Mouse (Mus musculus) layer of hippocampus, adult 8-10 months (tissue): Measurements from ENCODE around the gene Gnb1. TPM values are rescaled to one million over a fixed set of nuclear protein-coding genes. Genes with fewer than 3 reads are reported as not detected.
"Not testable (repeated sequence)": the region's sequence is repeated elsewhere in the genome, so short reads cannot be mapped to it uniquely, and the experiment has no call there.

Source experiments
- DNase-seq, 2 experiments: peaks; one replicate each; pipeline ENCODE4 v3.0.0; 2022; ENCODE audit warnings: low spot score in 2 of 2
- total RNA-seq, 4 experiments: library from RNA; stranded (reverse); gene quantifications; 2 replicates each; pipeline ENCODE4 v1.2.4; 2022

Gnb1 gene
- total RNA-seq = 100 to 1,000 TPM; 649 to 753 (median 695) TPM

DNA sequence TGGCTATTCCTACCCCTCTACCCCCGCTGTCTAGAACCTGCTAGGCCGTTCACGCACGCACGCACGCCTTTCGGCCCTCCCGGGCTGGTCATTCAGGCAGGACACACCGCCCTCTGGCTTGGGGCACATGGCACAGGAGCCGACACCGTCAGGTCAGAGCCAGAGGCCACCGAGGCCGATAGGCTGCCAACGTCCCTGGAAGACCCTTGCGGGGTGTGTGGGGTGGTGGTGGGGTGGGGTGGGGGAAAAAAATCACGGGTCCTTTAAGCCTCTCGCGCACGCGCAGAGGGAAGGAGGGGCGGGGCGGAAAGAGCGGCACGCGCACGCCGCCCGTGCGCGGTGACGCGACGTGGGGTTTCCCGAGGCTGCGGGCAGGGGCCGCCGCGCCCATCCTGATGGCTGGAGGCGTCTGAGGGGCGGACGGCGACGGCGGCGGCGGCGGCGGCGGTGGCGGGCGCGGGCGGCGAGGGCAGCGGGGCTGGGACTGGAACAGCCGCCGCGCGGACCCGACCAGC, at the start of gene Gnb1:
Gene Gnb1, plus strand, starts transcription at position 372 of the 515 bp plus-strand sequence.
- DNase-seq = peak; percentile 76 to 91

DNA sequence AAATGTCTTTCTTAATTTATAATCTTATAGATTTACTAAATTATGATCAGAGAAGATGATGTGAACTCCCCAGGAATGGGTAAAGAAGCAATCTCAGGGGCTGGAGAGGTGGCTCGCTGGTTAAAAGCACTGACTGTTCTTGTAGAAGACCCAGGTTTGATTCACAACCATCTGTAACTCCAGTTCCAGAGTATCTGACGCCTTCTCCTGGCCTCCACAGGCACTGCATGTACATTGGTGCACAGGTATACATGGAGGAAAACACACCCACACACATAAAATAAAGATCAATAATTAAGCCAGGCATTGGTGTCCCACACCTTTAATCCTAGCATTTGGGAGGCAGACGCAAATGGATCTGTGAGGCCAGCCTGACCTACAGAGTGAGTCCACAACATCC, 48.4 kb upstream of the Gnb1 start:
- DNase-seq = no peak

DNA sequence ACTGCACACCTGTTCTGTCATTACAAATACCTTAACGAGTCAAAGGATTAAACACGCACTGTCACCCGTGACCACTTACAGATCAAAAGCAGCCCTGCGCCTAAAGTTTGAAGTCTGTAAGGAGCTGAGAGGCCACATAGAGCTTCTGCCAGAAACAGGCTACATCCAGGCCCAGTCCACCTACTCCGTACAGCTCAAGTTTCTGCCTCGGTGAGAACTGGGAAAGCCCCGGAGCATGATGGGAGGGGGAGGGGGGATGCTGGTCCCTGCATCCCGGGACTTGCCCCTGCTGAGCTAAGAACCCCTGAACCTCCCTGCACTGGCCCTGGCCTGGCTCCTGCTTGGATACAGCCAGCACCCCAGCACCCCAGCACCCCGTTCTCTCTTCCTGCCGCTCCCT, 39.6 kb upstream of the Gnb1 start:
- DNase-seq = no peak

DNA sequence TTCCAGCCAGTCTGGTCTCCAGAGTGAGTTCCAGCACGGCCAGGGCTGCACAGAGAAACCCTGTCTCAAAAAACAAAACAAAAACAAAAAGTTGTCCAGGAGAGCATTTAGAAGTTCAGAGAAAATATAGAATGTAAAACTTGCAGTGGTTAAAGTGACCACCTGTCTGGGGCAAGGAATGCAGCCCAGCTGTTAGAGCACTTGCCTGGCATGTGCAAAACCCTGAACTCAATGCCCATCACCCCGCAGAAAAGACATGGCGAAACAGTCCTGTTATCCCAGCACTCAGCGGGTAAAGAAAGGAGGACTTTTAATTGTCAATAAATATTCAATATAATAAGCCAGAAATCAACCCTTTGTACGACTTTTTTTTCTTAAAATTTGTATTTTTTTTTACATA, 32.6 kb upstream of the Gnb1 start:
- DNase-seq = no peak

DNA sequence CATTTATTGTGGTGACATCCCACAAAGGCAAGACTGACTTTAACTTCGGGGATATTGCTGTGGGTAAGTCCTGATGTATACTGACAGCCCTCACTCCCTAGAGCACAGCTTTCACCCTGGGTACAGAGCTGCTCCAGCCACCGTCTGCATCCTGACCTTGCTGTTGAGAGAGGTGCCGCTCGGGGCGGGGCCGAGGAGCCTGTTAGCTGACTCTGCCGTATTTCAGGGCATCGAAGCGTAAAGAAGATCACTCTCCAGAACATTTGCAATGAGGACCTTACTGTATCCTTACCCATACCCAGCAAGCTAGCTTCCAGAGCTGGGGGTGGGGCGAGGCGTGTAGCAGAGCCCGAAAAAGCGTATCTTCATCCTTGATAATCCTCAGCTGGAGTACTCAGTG, 28.1 kb upstream of the Gnb1 start:
- no peak for DNase-seq

DNA sequence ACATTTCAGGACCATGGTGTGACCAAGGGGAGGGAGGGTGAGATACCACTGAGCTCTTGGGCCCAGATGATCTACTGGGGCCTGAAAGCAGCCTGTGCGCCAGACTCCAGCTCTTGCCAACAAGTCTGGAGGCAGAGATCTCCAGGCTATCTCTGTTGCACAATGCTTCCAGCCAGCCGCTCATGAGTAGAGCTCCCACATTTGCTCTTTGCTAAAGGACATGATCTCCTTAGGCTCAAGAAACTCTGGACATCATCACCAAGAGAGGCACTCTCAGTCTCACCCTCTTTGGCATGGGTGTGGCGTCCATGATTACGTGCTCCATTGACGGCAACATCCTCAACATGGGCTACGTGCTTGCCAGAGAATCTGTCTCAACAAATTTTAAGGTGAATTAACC, 27.6 kb upstream of the Gnb1 start:
- DNase-seq = no peak

DNA sequence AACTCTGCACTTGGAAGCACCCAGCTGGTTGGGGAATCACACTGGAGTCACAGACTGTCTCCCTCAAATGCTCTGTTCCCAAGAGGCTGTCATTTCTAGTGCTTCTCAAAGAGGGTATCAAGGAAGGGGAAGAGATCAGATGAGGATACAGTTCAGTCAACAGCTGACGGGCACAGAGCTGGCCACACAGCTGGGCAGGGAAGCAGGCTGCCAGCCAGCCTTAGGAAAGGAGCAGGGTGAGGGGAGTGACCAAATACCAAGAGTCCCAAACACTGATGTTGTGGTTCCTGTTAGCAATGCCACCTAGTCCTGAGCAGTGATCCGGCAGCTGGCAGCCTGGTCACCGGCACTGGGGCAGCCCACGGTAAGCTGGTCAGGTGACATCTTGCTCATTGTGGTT, 27.1 kb upstream of the Gnb1 start:
- DNase-seq = no peak

DNA sequence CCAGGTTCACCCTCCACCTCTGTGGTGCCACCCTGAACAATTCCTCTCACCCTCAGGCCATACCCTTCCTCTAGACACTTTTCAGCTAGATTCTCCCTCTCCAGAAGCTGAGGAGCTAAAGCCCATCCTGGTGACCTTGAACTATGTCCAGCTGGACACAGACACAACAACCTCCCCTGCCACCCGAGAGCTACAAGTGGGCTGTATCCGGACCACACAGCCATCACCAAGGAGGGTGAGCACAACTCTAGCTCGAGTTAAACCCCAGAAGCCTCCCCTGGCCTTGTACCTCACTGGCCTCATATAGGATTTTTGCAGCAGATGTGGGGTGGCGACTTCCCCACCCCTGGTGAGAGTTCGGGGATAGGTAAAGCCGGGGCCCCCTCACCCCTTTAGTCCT, 25.6 kb upstream of the Gnb1 start:
- DNase-seq = no peak

DNA sequence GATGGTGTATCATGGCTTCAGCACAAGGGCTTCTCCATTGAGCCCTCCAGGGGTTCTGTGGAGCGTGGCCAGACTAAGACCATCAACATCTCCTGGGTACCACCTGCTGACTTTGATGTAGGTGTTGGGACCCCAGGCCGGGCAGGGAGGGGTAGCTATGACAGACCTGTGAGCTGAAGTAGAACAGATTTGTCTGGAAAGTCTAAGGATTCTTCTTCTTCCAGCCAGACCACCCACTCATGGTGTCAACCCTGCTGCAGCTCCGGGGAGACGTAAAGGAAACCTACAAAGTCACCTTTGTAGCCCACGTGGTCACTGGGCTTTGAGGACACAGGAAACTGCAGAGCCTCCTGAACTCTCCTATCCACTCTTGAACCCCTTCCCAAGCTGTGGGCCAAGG, 25.1 kb upstream of the Gnb1 start:
- no peak for DNase-seq

DNA sequence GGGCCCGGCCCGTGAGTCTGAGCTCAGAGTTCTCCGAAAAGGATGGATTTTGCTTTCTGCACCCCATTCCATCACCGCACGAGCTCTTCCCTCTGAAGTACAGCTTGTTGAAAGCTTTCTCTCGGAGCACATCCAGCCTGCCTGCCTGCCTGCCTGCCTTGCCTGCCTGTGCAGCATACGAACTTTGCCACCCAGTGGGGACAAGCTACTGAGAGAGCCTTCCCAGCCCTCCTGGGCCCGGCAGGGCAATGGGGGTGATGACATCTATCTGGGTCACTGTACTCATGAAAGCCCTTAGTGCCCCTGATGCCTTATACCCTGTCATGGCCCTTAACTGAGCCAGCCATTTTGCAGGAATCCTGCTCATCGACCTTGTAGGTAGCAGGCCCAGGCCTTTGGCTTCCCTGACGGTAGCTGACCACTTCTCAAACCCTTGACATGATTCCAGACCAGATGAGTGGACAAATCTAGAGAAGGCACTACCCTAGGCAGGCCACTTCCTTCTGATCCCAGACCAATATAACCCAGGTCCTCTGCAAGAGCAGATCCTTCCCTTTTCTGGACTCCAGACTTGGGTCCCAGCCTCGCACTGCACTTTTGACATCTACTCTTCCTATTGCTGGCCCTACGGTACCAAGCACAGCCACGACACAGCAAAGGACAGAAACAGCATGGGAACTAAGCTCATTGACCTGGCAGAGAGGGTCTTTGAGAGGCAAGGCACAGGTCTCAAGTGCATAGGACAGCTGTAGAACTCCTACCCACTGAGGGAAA, 23.7 kb upstream of the Gnb1 start:
- no peak for DNase-seq

DNA sequence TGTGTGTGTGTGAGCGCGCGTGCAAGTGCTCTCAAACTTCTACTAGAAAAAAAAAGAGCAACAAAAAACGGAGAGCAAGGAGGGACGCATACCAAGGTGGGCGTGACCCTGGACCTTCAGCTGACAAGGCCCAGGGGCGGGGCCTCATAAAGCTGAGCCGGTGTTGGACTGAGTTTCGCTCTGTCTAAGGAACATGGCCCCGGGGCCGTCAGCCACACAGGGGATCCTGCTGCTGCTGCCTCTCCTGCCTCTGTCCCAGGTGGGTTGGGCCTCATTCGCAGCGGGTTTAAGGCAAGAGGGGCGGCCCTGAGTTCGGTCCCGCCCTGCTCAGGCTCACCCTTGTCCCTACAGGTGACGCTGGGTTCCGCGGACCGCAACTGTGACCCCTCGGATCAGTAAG, 22.2 kb upstream of the Gnb1 start, which contains the start of gene Tmem52:
Gene Tmem52, plus strand, starts transcription at position 163 of the 400 bp plus-strand sequence.
- no peak for DNase-seq

DNA sequence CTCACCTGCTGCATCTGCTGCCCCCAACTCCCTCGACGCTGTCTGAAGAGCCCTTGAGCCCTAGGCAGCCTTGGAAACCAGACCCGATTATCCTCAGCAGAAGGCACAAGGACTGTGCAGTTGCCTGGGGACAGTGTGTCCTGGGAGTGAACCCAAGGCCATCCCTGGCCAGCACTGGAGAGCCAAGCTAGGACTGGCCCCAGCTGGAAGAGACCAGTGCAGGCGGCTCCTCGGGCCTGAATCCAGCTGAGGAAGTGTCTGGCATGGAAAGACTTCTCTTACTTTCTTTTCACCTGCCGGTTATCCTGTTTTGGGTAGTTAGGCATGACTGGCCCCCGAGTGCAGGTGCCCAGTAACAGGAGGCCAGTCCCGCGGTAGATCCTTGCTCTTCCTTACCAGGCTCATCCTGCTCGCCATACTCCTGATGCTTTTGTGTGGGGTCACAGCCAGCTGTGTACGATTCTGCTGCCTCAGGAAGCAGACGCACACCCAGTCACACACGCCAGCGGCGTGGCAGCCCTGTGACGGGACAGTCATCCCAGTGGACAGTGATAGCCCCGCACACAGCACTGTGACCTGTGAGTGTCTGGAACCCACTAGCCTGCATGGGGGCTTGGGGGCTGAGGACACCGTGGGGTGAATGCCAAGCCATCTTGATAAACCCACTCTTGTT, 21.4 kb upstream of the Gnb1 start:
- DNase-seq = no peak

DNA sequence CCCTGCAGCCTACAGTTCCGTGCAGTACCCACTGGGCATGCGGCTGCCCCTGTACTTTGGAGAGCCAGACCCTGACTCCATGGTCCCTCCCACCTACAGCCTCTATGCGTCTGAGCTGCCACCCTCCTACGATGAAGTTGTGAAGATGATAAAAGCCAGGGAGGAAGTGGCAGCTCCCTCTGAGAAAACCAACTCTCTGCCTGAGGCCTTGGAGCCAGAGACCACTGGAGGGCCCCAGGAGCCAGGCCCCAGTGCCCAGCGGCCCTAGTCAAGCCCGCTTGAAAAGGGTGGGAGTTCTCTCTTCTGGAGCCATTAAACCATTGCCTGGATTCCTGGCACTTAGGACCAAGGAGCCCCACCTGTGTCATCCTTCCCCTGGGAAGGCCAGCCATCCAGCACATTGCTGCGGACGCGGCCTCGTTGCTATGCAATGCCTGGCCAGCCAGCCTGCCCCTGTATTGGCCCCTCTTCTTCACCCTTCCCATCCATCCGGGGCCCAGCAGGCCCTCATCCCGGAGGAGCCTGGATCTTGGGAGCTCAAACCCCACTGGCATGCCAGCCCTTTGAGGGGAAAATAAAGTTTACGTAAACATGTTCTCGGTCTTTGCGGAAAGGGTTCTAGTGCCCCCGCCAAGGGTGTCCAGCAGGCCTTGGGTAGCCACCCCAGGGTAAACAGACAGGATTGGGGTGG, 20.8 kb upstream of the Gnb1 start:
- DNase-seq = no peak

DNA sequence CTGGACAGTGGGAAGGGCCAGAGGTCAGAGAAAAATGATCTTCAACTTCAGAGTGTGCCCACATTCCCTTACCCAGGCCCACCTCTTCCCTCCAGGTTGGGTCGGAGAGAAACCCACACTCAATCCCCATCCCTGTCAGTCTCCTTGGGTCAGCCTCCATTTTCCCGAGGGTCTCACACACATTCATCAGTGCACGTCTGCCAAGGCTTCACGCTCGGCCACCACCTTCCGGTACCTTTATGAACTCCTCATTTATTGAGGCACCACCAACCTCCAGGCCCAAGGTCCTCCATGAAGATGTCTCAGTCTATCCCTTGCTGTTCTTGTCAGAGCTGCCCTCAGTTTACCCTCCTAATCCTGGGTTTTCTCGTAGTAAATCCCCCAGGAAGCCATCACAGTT, 20.2 kb upstream of the Gnb1 start:
- no peak for DNase-seq

DNA sequence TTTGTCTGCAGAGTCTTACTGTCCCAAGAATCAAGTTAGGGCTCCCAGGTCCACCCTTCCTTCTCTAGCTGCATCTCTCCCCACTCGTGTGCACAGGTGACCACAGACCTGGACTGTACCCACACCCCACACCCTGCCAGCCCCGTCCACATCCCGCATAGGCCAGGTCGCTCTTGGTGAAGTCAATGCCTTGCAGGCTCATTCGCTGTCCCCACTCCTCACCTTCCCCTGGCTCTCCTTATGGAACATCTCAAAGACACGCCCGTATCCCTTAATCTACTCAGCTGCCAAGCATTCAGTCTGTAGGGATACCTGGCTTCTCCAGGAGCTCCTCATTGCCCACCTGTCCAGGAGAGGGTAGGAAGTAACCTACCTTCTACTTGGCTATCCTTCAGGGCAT, 19.8 kb upstream of the Gnb1 start:
- DNase-seq = no peak

DNA sequence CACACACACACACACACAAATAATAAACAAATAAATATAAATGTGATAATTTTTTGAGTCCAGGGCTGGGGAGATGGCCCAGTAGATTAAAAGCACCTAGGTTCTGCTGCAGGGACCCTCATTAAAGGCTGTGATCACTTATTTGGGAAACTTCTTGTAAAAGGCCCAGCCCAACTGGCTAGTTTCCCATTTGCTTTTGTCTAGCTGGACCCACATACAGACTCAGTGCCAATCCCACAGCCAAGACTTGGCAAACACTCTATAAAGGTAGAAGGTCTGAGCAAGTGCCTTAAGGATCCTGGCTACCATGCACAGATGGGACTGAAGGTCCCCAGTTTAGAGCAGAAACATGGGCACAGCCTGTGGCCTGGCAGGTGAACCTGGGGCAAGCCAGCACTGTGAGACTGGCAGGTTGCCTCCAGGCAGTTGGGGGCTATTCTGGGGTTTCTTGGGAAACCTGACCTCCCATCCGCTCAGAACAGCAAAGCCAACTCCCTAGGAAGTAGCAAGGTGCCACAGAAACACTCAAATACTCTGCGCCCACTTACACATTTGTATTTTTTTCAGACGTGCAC, 18.4 kb upstream of the Gnb1 start:
- no peak for DNase-seq

DNA sequence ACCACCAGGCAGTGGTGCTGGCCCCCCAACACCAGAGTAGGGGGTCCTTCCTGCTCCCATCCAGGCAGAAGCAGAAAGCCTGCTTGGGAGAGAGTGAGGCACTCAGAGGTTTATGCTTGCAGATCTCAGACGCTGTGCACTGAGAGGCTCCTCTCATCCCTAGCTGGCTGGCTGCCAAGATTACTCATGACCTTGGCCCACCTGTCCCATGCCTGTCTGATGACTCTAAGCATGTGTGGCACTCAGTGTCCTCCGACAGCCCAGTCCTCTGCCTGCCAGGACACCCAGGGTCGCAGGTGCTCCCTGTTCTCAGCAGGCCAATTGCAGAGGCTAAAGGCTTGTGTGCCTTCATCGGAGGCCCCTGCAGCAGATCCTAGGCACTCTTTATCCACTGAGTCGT, 17.8 kb upstream of the Gnb1 start:
- no peak for DNase-seq

DNA sequence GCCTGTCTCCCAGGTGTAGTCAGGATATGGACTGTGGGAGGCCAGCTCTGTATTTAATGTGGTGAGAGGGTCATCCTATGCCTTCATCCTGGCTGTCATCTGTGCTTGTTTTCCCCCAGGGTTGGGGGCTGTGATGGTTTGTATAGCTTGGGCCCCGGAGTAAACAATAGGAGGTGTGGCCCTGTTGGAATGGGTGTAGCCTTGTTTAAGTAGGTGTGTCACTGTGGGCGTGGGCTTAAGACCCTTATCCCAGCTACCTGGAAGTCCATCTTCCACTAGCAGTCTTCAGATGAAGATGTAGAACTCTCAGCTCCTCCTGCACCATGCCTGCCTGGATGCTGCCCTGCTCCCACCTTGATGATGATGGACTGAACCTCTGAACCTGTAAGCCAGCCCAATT, 17.4 kb upstream of the Gnb1 start:
- not testable (repeated sequence) for DNase-seq

DNA sequence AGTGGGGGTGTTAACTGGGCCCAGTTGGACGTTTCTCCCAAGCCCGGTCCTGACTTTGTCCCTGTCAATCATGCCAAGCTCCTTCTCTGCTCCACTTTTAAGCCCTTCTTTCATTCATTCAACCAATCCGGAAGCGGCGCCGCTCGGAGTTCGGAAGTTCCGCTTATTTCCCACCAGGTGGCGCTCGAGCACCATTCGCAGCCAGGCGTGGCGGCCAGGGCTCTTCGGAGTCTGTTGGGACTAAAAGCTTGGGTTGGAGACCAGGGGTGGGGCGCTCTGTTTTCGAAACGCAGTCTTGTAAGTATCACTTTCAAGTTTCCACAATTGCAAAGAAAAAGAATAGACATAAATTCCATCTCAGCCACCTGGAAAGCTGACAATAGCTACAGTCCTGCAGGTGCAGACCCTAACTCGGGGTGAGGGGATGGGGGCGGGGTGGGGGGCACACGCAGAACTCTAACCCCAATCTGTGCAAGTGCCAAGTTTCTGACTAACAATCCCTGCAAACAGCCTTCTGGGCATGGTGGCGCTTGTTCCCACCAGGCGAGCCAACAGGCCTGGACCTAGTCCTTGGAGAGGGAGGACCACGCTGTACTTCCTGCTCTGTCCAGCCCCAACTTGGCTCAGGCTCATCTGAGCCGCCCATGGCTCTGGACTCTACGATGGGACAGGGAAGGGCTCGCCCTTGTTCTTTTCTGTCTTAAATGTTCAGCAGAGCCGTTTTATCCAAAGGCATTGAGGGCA, 9.6 kb upstream of the Gnb1 start:
- DNase-seq = peak; percentile 61 to 77

DNA sequence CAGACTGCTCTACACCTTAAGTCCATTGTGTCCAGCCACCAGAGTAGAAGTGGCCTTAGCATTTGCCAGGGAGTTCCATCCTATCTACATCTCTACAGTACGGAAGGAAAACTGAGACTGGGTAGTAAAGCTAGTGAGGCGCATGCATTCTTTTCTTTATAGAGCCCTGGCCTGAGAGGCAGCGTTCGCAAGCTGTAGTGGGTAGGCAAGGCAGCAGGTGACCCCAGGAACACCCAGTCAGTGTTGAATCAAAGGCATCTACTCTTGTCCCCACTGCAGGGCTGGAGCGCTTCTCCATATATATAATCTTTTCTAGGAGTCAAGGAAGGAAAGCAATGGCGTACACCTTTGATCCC, 9.1 kb upstream of the Gnb1 start:
- no peak for DNase-seq
